15 mouse cellular contexts compared by ENCODE assay signal in the genomic region with DNA sequence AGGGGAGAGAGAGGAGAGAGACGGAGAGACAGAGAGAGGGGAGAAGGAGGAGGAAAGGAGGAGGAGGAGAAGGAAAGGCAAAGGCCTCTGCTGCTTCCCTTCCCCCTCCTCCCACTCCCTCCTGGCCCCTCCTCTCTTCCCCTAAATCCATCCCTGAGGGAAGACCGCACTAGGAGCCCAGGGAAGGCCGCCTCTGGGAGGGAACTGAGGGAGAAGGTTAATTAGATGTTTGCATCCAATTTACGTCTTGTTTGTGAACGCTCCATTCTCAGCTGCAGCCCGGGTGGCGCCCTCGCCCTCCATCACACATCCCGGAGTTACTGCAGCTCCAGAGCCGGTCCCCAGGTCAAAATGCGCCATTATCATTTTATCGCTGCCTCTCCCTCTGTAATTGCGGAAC. TPM values are rescaled to one million over a fixed set of nuclear protein-coding genes. Genes with fewer than 3 reads are reported as not detected.
A peak's percentile ranks its signal among the peaks of the same experiment; 100 is the strongest.
DNase-seq lines count a peak whose midpoint lies in the region; ATAC-seq and TF ChIP-seq lines count a peak whose summit lies in the region.
"Had no signal": no experiment of that assay in that cellular context is flagged by ENCODE, and none has a peak within 500 bp of the region (broad histone marks: within the 10 kb centered on the region; RNA-seq: fewer than 3 reads in every experiment).

No protein-coding gene starts in this region.

- no peaks in the 10 kb centered on the region for H3K4me1 ChIP-seq in embryonic facial prominence, embryonic 14.5 days (ENCODE audit: control insufficient read depth, insufficient read depth, low read length)
- peaks cover 24% of the 10 kb centered on the region for H3K4me1 ChIP-seq in hindbrain, embryonic 12.5 days
- peaks cover 29% of the 10 kb centered on the region for H3K4me1 ChIP-seq in midbrain, embryonic 12.5 days
- peaks cover 19% of the 10 kb centered on the region for H3K4me1 ChIP-seq in neural tube, embryonic 15.5 days
- H3K4me1 ChIP-seq: limb, embryonic 15.5 days; megakaryocyte, embryonic 14.5 days had no signal

- TF ChIP-seq CTCF in gastrocnemius, adult 2 months (IDR thresholded peaks at IDR 0.05) = no peak

- H3K36me3 ChIP-seq in embryonic facial prominence, embryonic 14.5 days (ENCODE audit: control insufficient read depth, insufficient read depth, low read length) = no peaks in the 10 kb centered on the region
- no peaks in the 10 kb centered on the region for H3K36me3 ChIP-seq in hindbrain, embryonic 12.5 days
- no peaks in the 10 kb centered on the region for H3K36me3 ChIP-seq in midbrain, embryonic 12.5 days
- H3K36me3 ChIP-seq in neural tube, embryonic 15.5 days = no peaks in the 10 kb centered on the region
- H3K36me3 ChIP-seq: limb, embryonic 15.5 days had no signal

- no peak for ATAC-seq in embryonic facial prominence, embryonic 14.5 days (ENCODE audit: low read depth)
- ATAC-seq in hindbrain, embryonic 12.5 days (ENCODE audit: low FRiP score) = no peak
- ATAC-seq in midbrain, embryonic 12.5 days (ENCODE audit: low FRiP score, low read depth) = no peak
- no peak for ATAC-seq in neural tube, embryonic 15.5 days (ENCODE audit: low FRiP score)

- H3K27me3 ChIP-seq in embryonic facial prominence, embryonic 14.5 days (replicated peaks; ENCODE audit: control insufficient read depth, insufficient read depth, low read length) = peaks cover 58% of the 10 kb centered on the region
- H3K27me3 ChIP-seq in hindbrain, embryonic 12.5 days = peaks cover 53% of the 10 kb centered on the region
- peaks cover 84% of the 10 kb centered on the region for H3K27me3 ChIP-seq in midbrain, embryonic 12.5 days
- H3K27me3 ChIP-seq in neural tube, embryonic 15.5 days (replicated peaks) = peaks cover 3% of the 10 kb centered on the region; the same call in 1 of the 2 replicates

- intact Hi-C loops in gastrocnemius, adult 2 months (cut with DNase I) = no loop called here

- H3K27ac ChIP-seq in embryonic facial prominence, embryonic 14.5 days (replicated peaks; ENCODE audit: low read depth, low read length) = no peak overlapping the region
- peak overlapping the region; percentile 67 for H3K27ac ChIP-seq in hindbrain, embryonic 12.5 days
- peak overlapping the region; percentile 56 for H3K27ac ChIP-seq in midbrain, embryonic 12.5 days (replicated peaks)
- H3K27ac ChIP-seq in neural tube, embryonic 15.5 days (replicated peaks) = peak overlapping the region; percentile 54
- no peak overlapping the region for H3K27ac ChIP-seq in gastrocnemius, adult 2 months
- H3K27ac ChIP-seq: limb, embryonic 15.5 days had no signal

- no peak overlapping the region for H3K4me3 ChIP-seq in embryonic facial prominence, embryonic 14.5 days (ENCODE audit: low read depth, low read length)
- no peak overlapping the region for H3K4me3 ChIP-seq in hindbrain, embryonic 12.5 days
- no peak overlapping the region for H3K4me3 ChIP-seq in midbrain, embryonic 12.5 days
- no peak overlapping the region for H3K4me3 ChIP-seq in neural tube, embryonic 15.5 days (replicated peaks)
- no peak overlapping the region for H3K4me3 ChIP-seq in gastrocnemius, adult 2 months
- H3K4me3 ChIP-seq: limb, embryonic 15.5 days; megakaryocyte, embryonic 14.5 days had no signal

- peak; percentile 9 for DNase-seq in embryonic facial prominence, embryonic 14.5 days (ENCODE audit: low spot score)
- DNase-seq in urinary bladder, postnatal 25 days (ENCODE audit: low spot score) = no peak
- no peak for DNase-seq in layer of hippocampus, adult 9-10 months (ENCODE audit: low spot score)
- no peak for DNase-seq in gastrocnemius, adult 2 months
- DNase-seq: cerebellum, postnatal 36 days; kidney, adult 8-10 months; lung, embryonic 14.5 days; thymus, adult 18-20 months had no signal

- no peak overlapping the region for H3K4me2 ChIP-seq in embryonic facial prominence, embryonic 14.5 days (ENCODE audit: low read depth, low read length)
- peak overlapping the region; percentile 13; the same call in 1 of the 2 replicates for H3K4me2 ChIP-seq in hindbrain, embryonic 12.5 days (replicated peaks)
- peak overlapping the region; percentile 21; the same call in 1 of the 2 replicates for H3K4me2 ChIP-seq in midbrain, embryonic 12.5 days (replicated peaks)
- peak overlapping the region; percentile 22 for H3K4me2 ChIP-seq in neural tube, embryonic 15.5 days
- H3K4me2 ChIP-seq: limb, embryonic 15.5 days; lung, embryonic 14.5 days had no signal

- WGBS in embryonic facial prominence, embryonic 14.5 days = 2% methylated on average over 13 of the region's 13 CpGs
- WGBS in hindbrain, embryonic 12.5 days = 5% methylated on average over 13 of the region's 13 CpGs
- WGBS in midbrain, embryonic 12.5 days = 5% methylated on average over 13 of the region's 13 CpGs
- 3% methylated on average over 13 of the region's 13 CpGs for WGBS in neural tube, embryonic 15.5 days

- no peak overlapping the region for H3K9ac ChIP-seq in embryonic facial prominence, embryonic 14.5 days (ENCODE audit: low read depth, low read length)
- H3K9ac ChIP-seq in hindbrain, embryonic 12.5 days = no peak overlapping the region; the same call in 1 of the 2 replicates
- H3K9ac ChIP-seq in midbrain, embryonic 12.5 days (replicated peaks) = no peak overlapping the region
- no peak overlapping the region for H3K9ac ChIP-seq in neural tube, embryonic 15.5 days (replicated peaks)
- H3K9ac ChIP-seq: limb, embryonic 15.5 days; lung, embryonic 14.5 days had no signal

- no peaks in the 10 kb centered on the region for H3K9me3 ChIP-seq in embryonic facial prominence, embryonic 14.5 days (ENCODE audit: control insufficient read depth, low read length)
- no peaks in the 10 kb centered on the region for H3K9me3 ChIP-seq in hindbrain, embryonic 12.5 days (replicated peaks)
- H3K9me3 ChIP-seq in midbrain, embryonic 12.5 days = no peaks in the 10 kb centered on the region
- H3K9me3 ChIP-seq in neural tube, embryonic 15.5 days (replicated peaks) = no peaks in the 10 kb centered on the region
- H3K9me3 ChIP-seq: limb, embryonic 15.5 days; megakaryocyte, embryonic 14.5 days had no signal

RNA-seq across cellular contexts. Expression of gene Lhx5, which starts 33.5 kb away (rescaled TPM):
- not detected in 2 replicates for polyA plus RNA-seq in embryonic facial prominence, embryonic 14.5 days (2014; fragmentation: Nextera tagmentation; extraction: Ambion mirVana)
- 63.0 and 67.2 TPM in 2 replicates for polyA plus RNA-seq in hindbrain, embryonic 12.5 days (2016; fragmentation: Nextera tagmentation; extraction: Ambion mirVana)
- polyA plus RNA-seq in midbrain, embryonic 12.5 days (2016; fragmentation: Nextera tagmentation; extraction: Ambion mirVana) = 45.2 and 51.9 TPM in 2 replicates
- polyA plus RNA-seq in neural tube, embryonic 15.5 days (2015; fragmentation: Nextera tagmentation; extraction: Ambion mirVana) = 18.7 and 22.4 TPM in 2 replicates
- not detected for total RNA-seq in gastrocnemius, adult 2 months (2021)
- total RNA-seq: heart, postnatal 25 days had no signal
- polyA plus RNA-seq: gonadal fat pad, adult 2 months; limb, embryonic 15.5 days; lung, embryonic 14.5 days had no signal

Comparison
In these comparisons a context has a peak if more than half of its experiments do, and no peak if none do; other contexts are left out.
1. H3K27ac ChIP-seq: peak in hindbrain, embryonic 12.5 days (single experiment), midbrain, embryonic 12.5 days (single experiment) and neural tube, embryonic 15.5 days (single experiment); none in embryonic facial prominence, embryonic 14.5 days (single experiment) and gastrocnemius, adult 2 months (single experiment).
2. RNA of gene Lhx5, which starts 33.5 kb away (polyA plus RNA-seq): 63.0 to 67.2 TPM in hindbrain, embryonic 12.5 days, 45.2 to 51.9 TPM in midbrain, embryonic 12.5 days and 18.7 to 22.4 TPM in neural tube, embryonic 15.5 days; not detected in embryonic facial prominence, embryonic 14.5 days; every median in the first group is over 10 times any median in the second.